Mouse (Mus musculus) mesoderm, embryonic 11.5 days (tissue): ENCODE data around the gene Mob3c.

ENCODE experiments used
- DNase-seq: peaks from one replicate; pipeline ENCODE4 v3.0.0-alpha.2; 2012; ENCODE audit warnings: low read depth, low spot score

Gene Mob3c

GRCm38 (mm10) chr4:115827888-115828571 is at the start of gene Mob3c:
Mob3c (plus strand) TSS chr4:115828092.
- DNase-seq = peak; percentile 79

GRCm38 (mm10) chr4:115780269-115780668 is 47.6 kb upstream of the Mob3c start:
- DNase-seq = no peak

GRCm38 (mm10) chr4:115780918-115781317 is 47.0 kb upstream of the Mob3c start, which contains the start of gene Tex38:
Tex38 (minus strand) TSS chr4:115781018.
- DNase-seq = no peak

- DNase-seq = no peak
Measured at GRCm38 (mm10) chr4:115782026-115782805, 45.7 kb upstream of the Mob3c start.

GRCm38 (mm10) chr4:115784769-115785510 is 43.0 kb upstream of the Mob3c start, which contains the start of gene Atpaf1:
Atpaf1 (plus strand) TSS chr4:115784812.
- peak; percentile 69 for DNase-seq

GRCm38 (mm10) chr4:115785511-115786034 is 42.3 kb upstream of the Mob3c start:
- no peak for DNase-seq

- no peak for DNase-seq
Measured at GRCm38 (mm10) chr4:115790864-115791263, 37.0 kb upstream of the Mob3c start.

- DNase-seq = no peak
Measured at GRCm38 (mm10) chr4:115795360-115795759, 32.5 kb upstream of the Mob3c start.

- no peak for DNase-seq
Measured at GRCm38 (mm10) chr4:115799981-115800380, 27.9 kb upstream of the Mob3c start.

GRCm38 (mm10) chr4:115812326-115812725 is 15.6 kb upstream of the Mob3c start:
- DNase-seq = no peak

GRCm38 (mm10) chr4:115815606-115816005 is 12.3 kb upstream of the Mob3c start:
- DNase-seq = no peak

- DNase-seq = no peak
Measured at GRCm38 (mm10) chr4:115820199-115820598, 7.7 kb upstream of the Mob3c start.

GRCm38 (mm10) chr4:115820944-115821343 is 6.9 kb upstream of the Mob3c start:
- DNase-seq = no peak

- DNase-seq = no peak
Measured at GRCm38 (mm10) chr4:115821431-115821830, 6.5 kb upstream of the Mob3c start.

GRCm38 (mm10) chr4:115821928-115822327 is 6.0 kb upstream of the Mob3c start:
- no peak for DNase-seq

- no peak for DNase-seq
Measured at GRCm38 (mm10) chr4:115824178-115824577, 3.7 kb upstream of the Mob3c start.

- DNase-seq = no peak
Measured at GRCm38 (mm10) chr4:115825271-115825670, 2.6 kb upstream of the Mob3c start.

- no peak for DNase-seq
Measured at GRCm38 (mm10) chr4:115827066-115827465, 826 bp upstream of the Mob3c start.

- DNase-seq = no peak
Measured at GRCm38 (mm10) chr4:115827535-115827887, 381 bp upstream of the Mob3c start.

- DNase-seq = no peak
Measured at GRCm38 (mm10) chr4:115828572-115828902, 645 bp downstream of the Mob3c start.

- no peak for DNase-seq
Measured at GRCm38 (mm10) chr4:115830491-115830890, 2.6 kb downstream of the Mob3c start.

GRCm38 (mm10) chr4:115831221-115831620 is 3.3 kb downstream of the Mob3c start:
- DNase-seq = no peak
